Mouse (Mus musculus) frontal cortex, postnatal 10 days (tissue): Measurements from ENCODE around the gene Prl7d1.
"Not testable (repeated sequence)": the region's sequence is repeated elsewhere in the genome, so short reads cannot be mapped to it uniquely, and the experiment has no call there.

Experiments
- DNase-seq, 2 experiments: peaks; one replicate each; pipeline ENCODE4 v3.0.0; 2022; ENCODE audit warnings: low spot score in 2 of 2, mixed read lengths in 1 of 2

Gene Prl7d1

DNA sequence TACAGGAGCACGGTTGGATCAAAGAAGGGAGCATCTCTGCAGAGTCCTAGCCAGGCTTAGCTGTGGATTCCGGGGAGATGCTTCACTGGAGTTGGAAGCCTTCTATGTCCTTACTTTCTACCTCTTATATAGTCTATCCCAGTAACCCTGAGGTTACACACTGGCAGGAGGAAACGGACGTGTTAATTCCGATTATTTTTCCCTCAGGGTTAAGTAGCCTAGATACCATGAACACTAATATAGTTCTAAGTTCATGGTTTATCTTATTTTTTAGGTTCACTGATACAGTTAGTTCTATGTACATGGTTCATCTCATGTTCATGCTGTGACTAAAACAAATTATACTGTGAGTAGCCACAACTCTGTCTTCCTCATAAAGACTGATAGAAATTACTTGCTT is at the start of gene Prl7d1:
Gene Prl7d1, minus strand, starts transcription at position 101 of the 400 bp plus-strand sequence.
- no peak for DNase-seq

DNA sequence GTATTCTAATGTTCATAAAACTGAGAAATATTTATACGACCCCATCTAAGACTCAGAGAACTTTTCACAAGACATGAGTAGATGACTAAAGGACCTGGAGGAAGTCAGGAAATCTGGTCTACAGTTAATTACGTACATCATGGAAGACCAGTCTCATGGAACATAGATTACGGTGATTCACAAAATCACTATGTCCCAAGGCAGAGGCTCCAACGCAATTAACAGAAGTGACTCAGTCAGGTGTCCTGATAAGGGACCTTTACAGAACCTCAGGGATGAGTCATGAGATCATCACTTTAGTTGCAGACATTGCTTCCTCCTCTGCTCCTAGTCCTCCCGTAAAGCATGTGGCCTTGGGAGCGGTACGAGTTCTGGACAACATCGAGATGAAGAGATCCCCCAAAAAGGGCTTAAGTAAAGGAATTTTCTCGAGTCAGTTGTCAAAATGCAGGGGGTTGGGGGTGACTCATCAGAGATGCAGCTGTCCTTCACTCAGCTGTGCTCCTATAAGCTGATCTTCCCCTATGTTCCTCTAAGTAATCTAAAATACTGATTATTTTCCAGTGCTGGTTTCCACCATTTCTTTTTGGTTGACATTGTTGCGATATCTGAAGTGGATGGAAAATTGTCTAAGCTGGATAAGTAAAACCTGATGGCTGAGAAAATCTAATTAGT is 18.1 kb upstream of the Prl7d1 start:
- DNase-seq = no peak

DNA sequence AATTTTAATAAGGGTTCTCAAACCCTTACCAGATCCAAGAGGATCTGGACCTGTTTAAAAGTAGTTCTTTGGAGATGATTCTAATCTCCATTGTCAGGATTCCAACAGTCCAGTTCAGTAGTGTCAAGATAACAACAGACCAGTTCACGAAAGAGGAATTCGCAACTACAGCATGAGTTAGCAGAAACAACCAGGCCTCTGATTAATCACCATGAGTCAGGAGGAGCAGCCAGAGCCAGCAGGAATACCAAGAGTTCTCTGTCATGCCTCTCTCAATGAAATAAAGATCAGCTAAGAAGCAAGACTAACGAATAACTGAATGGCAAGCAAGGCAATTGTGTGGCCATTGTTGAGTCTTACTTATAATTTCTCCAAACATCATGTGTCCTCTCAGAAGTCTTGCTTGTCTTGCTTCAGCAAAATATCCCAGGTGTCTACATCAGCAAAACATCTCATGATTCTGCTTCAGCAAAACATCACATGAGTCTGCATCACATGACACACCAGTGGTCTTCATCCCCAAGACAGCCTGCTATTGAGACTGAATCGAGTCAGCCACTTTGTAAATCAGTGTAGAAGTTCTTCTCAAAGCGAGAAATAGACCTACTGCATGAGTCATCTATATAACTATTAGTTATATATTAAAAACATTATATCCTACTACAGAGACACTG is 13.9 kb upstream of the Prl7d1 start:
- DNase-seq = not testable (repeated sequence)

DNA sequence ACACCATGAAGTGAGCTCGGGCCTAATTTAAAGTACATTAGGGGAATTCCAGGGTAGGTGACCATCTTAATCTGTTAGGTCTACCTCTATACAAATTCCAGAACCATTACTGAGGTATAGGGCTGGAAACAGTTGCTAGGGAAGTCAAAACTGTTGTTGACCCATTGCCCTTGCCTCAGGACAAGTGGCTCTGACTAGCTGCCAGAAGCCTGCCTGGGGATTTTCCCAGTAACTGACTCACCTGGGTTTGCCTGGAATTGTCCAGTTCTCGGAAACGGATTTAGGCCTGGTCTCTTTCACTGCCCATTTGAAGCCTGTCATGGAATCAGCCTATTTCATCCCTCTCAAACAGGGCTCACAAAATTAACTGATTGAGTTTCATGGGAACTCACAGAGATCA is 8.5 kb upstream of the Prl7d1 start:
- DNase-seq = not testable (repeated sequence)

DNA sequence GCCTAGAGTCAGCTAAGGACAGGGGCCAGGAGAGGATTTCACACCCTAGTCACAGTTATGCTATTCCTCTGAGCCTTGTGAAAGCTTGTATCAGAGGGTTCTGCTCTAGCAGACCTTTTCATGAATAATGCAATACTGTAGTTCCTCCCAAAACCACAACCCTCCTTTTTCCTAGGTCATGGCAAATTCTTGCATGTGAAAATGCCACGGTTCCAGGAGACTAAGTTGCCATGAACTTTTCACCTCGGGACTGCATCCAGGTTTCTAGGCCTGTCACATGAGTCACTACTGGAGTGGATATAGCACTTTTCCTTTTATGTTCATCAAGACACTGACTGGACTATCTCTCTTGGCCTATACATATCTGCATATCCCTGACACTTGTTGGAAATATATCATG is 10.0 kb downstream of the Prl7d1 start:
- no peak for DNase-seq

DNA sequence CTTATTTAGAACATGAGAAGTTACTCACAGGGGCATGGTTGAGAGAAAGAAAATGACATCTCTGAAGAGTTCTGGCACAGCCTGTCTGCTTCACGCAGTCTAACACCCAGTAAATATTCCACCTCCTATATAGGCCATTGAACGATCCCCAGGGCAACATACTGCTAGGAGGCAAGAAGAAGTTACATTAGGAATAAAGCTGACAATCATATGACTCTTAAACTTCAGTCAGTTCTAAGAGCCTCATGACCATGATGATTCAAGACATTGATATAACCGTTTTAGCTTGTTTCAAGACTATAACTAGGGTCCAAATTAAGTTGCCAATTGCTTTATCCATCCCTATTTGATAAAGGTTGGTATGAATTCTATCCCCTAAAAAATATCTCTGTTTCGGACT is 48.6 kb downstream of the Prl7d1 start, which contains the start of gene Prl7a2:
Gene Prl7a2, minus strand, starts transcription at position 101 of the 400 bp plus-strand sequence.
- DNase-seq = no peak

DNA sequence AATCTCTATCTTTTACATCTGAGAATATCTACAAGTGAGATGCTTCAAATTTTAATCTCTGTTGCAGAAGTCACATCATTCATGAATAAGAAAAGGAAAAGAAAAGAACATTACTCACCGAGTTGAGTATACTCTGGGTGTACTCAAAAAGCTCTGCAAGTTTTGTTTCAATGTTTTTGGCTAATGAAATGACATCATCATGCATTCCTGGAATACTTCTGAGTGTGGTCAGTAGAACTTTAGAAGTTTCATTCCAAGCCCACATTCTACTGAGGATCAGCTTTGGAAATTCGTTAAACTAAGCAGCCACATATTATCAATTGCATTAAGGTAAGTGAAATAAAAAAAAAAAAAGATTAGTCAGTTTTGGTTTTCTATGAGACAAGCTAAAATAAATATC is 55.8 kb downstream of the Prl7d1 start:
- DNase-seq = no peak
